Mouse (Mus musculus) kidney, postnatal 25 days (tissue): ENCODE measurements at regions not wholly inside any gene's neighbourhood (a gene's known extent, or its start where the extent isn't known, plus 50 kb on each side); places are given as distances from the start of the nearest gene placed in this dataset.
A peak's percentile ranks its signal among the peaks of the same experiment; 100 is the strongest.

Experiments used
- DNase-seq, 2 experiments: peaks; one replicate each; pipeline ENCODE4 v3.0.0; 2021; ENCODE audit warnings: mixed read lengths in 2 of 2

GRCm38 (mm10) chr16:93055545-93055944 is 229.6 kb upstream of the Runx1 start:
- DNase-seq = no peak

GRCm38 (mm10) chr16:93051233-93051632 is 225.3 kb upstream of the Runx1 start:
- peak in 1 of 2 experiments; percentile 18 for DNase-seq

- no peak for DNase-seq
Observed at GRCm38 (mm10) chr16:93048418-93048932, 222.5 kb upstream of the Runx1 start.

GRCm38 (mm10) chr16:93047594-93047993 is 221.6 kb upstream of the Runx1 start:
- DNase-seq = no peak

GRCm38 (mm10) chr16:93046221-93046620 is 220.3 kb upstream of the Runx1 start:
- DNase-seq = no peak

GRCm38 (mm10) chr16:93043355-93043754 is 217.4 kb upstream of the Runx1 start:
- DNase-seq = no peak

GRCm38 (mm10) chr16:93042941-93043340 is 217.0 kb upstream of the Runx1 start:
- no peak for DNase-seq

- DNase-seq = peak in 1 of 2 experiments; percentile 36
Observed at GRCm38 (mm10) chr16:93042491-93042890, 216.5 kb upstream of the Runx1 start.

- no peak for DNase-seq
Observed at GRCm38 (mm10) chr16:93041887-93042286, 215.9 kb upstream of the Runx1 start.

- DNase-seq = no peak
Observed at GRCm38 (mm10) chr16:93041399-93041798, 215.4 kb upstream of the Runx1 start.

GRCm38 (mm10) chr16:93035626-93036025 is 209.7 kb upstream of the Runx1 start:
- no peak for DNase-seq

- DNase-seq = no peak
Observed at GRCm38 (mm10) chr16:93033943-93034342, 208.0 kb upstream of the Runx1 start.

GRCm38 (mm10) chr16:93031624-93032023 is 205.7 kb upstream of the Runx1 start:
- no peak for DNase-seq

- no peak for DNase-seq
Observed at GRCm38 (mm10) chr16:93028640-93029039, 202.7 kb upstream of the Runx1 start.

GRCm38 (mm10) chr16:93028016-93028415 is 202.1 kb upstream of the Runx1 start:
- no peak for DNase-seq

- DNase-seq = no peak
Observed at GRCm38 (mm10) chr16:93026094-93026648, 200.2 kb upstream of the Runx1 start.

GRCm38 (mm10) chr16:93019800-93020555 is 194.0 kb upstream of the Runx1 start:
- no peak for DNase-seq

- no peak for DNase-seq
Observed at GRCm38 (mm10) chr16:93018766-93019165, 192.8 kb upstream of the Runx1 start.

GRCm38 (mm10) chr16:93017025-93017424 is 191.1 kb upstream of the Runx1 start:
- DNase-seq = no peak

GRCm38 (mm10) chr16:93015636-93016035 is 189.7 kb upstream of the Runx1 start:
- DNase-seq = no peak

GRCm38 (mm10) chr16:93014991-93015390 is 189.0 kb upstream of the Runx1 start:
- DNase-seq = no peak

GRCm38 (mm10) chr16:93013881-93014280 is 187.9 kb upstream of the Runx1 start:
- DNase-seq = no peak

- DNase-seq = no peak
Observed at GRCm38 (mm10) chr16:93013256-93013655, 187.3 kb upstream of the Runx1 start.

- no peak for DNase-seq
Observed at GRCm38 (mm10) chr16:93011474-93011873, 185.5 kb upstream of the Runx1 start.
